Mouse (Mus musculus): ENCODE measurements around the gene Abca9. TPM values are rescaled to one million over a fixed set of nuclear protein-coding genes. Genes with fewer than 3 reads are reported as not detected.

The Abca9 gene
- 0.32 and 0.77 TPM in 2 replicates for polyA plus RNA-seq (2012; rRNA removed)

- WGBS, result 27% methylated on average over 12 of the region's 12 CpGs
- no peak for DNase-seq (ENCODE audit: low read depth, low spot score)
Measured at GRCm38 (mm10) chr11:110167459-110168251, at the start of gene Abca9. Gene Abca9, minus strand, starts transcription at chr11:110168196.

- DNase-seq (ENCODE audit: low read depth, low spot score), result no peak
Measured at GRCm38 (mm10) chr11:110217118-110217517, 49.1 kb upstream of the Abca9 start.

- no peak for DNase-seq (ENCODE audit: low read depth, low spot score)
- WGBS, result 81% methylated on average over 5 of the region's 5 CpGs
Measured at GRCm38 (mm10) chr11:110203930-110204329, 35.9 kb upstream of the Abca9 start.

GRCm38 (mm10) chr11:110198882-110199281, 30.9 kb upstream of the Abca9 start:
- no peak for DNase-seq (ENCODE audit: low read depth, low spot score)
- WGBS, result 61% methylated on average over 3 of the region's 3 CpGs

GRCm38 (mm10) chr11:110196561-110197306, 28.7 kb upstream of the Abca9 start:
- DNase-seq (ENCODE audit: low read depth, low spot score), result no peak
- WGBS, result 78% methylated on average over 8 of the region's 8 CpGs

GRCm38 (mm10) chr11:110195310-110195709, 27.3 kb upstream of the Abca9 start:
- no peak for DNase-seq (ENCODE audit: low read depth, low spot score)
- WGBS, result 87% methylated on average over 4 of the region's 4 CpGs

GRCm38 (mm10) chr11:110171212-110171611, 3.2 kb upstream of the Abca9 start:
- no peak for DNase-seq (ENCODE audit: low read depth, low spot score)
- 91% methylated on average over 3 of the region's 3 CpGs for WGBS

- no peak for DNase-seq (ENCODE audit: low read depth, low spot score)
- WGBS, result 7% methylated on average over 3 of the region's 3 CpGs
Measured at GRCm38 (mm10) chr11:110165822-110166221, 2.2 kb downstream of the Abca9 start.

GRCm38 (mm10) chr11:110165409-110165808, 2.6 kb downstream of the Abca9 start:
- no peak for DNase-seq (ENCODE audit: low read depth, low spot score)

- no peak for DNase-seq (ENCODE audit: low read depth, low spot score)
- 66% methylated on average over 6 of the region's 6 CpGs for WGBS
Measured at GRCm38 (mm10) chr11:110157059-110157458, 10.9 kb downstream of the Abca9 start.

GRCm38 (mm10) chr11:110155985-110156384, 12.0 kb downstream of the Abca9 start:
- WGBS, result 97% methylated on average over 11 of the region's 11 CpGs
- DNase-seq (ENCODE audit: low read depth, low spot score), result no peak

GRCm38 (mm10) chr11:110147640-110148039, 20.4 kb downstream of the Abca9 start:
- WGBS, result 88% methylated on average over 5 of the region's 5 CpGs
- DNase-seq (ENCODE audit: low read depth, low spot score), result no peak

- DNase-seq (ENCODE audit: low read depth, low spot score), result no peak
- 61% methylated on average over 11 of the region's 11 CpGs for WGBS
Measured at GRCm38 (mm10) chr11:110145421-110145820, 22.6 kb downstream of the Abca9 start.

- DNase-seq (ENCODE audit: low read depth, low spot score), result no peak
- 65% methylated on average over 5 of the region's 5 CpGs for WGBS
Measured at GRCm38 (mm10) chr11:110130760-110131159, 37.2 kb downstream of the Abca9 start.

- WGBS, result 35% methylated on average over 4 of the region's 4 CpGs
- DNase-seq (ENCODE audit: low read depth, low spot score), result no peak
Measured at GRCm38 (mm10) chr11:110111137-110111536, 56.9 kb downstream of the Abca9 start.

GRCm38 (mm10) chr11:110101437-110101836, 66.6 kb downstream of the Abca9 start:
- DNase-seq (ENCODE audit: low read depth, low spot score), result no peak
- WGBS, result 77% methylated on average over 7 of the region's 7 CpGs

GRCm38 (mm10) chr11:110098901-110099300, 69.1 kb downstream of the Abca9 start:
- no peak for DNase-seq (ENCODE audit: low read depth, low spot score)
- 61% methylated on average over 4 of the region's 4 CpGs for WGBS

GRCm38 (mm10) chr11:110097465-110097864, 70.5 kb downstream of the Abca9 start:
- DNase-seq (ENCODE audit: low read depth, low spot score), result no peak
- 32% methylated on average over 6 of the region's 6 CpGs for WGBS

- 58% methylated on average over 5 of the region's 5 CpGs for WGBS
- DNase-seq (ENCODE audit: low read depth, low spot score), result no peak
Measured at GRCm38 (mm10) chr11:110095858-110096257, 72.1 kb downstream of the Abca9 start, which contains the start of gene Abca8a. Gene Abca8a, minus strand, starts transcription at chr11:110095978.

GRCm38 (mm10) chr11:110094846-110095380, 73.1 kb downstream of the Abca9 start:
- no peak for DNase-seq (ENCODE audit: low read depth, low spot score)

GRCm38 (mm10) chr11:110094236-110094635, 73.8 kb downstream of the Abca9 start:
- DNase-seq (ENCODE audit: low read depth, low spot score), result no peak
- WGBS, result 65% methylated on average over 3 of the region's 3 CpGs

More at GRCm38 (mm10) chr11:110094846-110095380, 73.1 kb downstream of the Abca9 start:
- 44% methylated on average over 7 of the region's 7 CpGs for WGBS

All from large intestine, adult 2 months (tissue).